Mouse (Mus musculus) cerebellum, adult 2 months (tissue): ENCODE measurements at regions not wholly inside any gene's neighbourhood (a gene's known extent, or its start where the extent isn't known, plus 50 kb on each side); places are given as distances from the start of the nearest gene placed in this dataset.

ENCODE experiments used
- DNase-seq, 2 experiments: peaks; one replicate each; pipeline ENCODE4 v3.0.0; 2021
- H3K27ac ChIP-seq: fragments of 200-500 bp; 2 replicates; pipeline ENCODE4 v1.5.1; 2012; ENCODE audit warnings: low read length, control low read depth, inconsistent platforms; ENCODE audit not compliant: insufficient read depth
- H3K27me3 ChIP-seq: fragments of 200-500 bp; 2 replicates; pipeline ENCODE4 v1.6.1; 2012; ENCODE audit warnings: inconsistent platforms, mild to moderate bottlenecking, low read length, moderate library complexity; ENCODE audit not compliant: control insufficient read depth, insufficient read depth
- H3K4me1 ChIP-seq: fragments of 200-500 bp; 2 replicates; pipeline ENCODE4 v1.6.1; 2011; ENCODE audit warnings: low read length; ENCODE audit not compliant: control insufficient read depth, insufficient read depth
- H3K4me3 ChIP-seq: fragments of 200-500 bp; replicated peaks from 2 replicates; pipeline ENCODE3; 2011; ENCODE audit warnings: mild to moderate bottlenecking, low read depth, low read length, control low read depth; ENCODE audit not compliant: insufficient read depth
- CTCF ChIP-seq: fragments of 200-500 bp; IDR thresholded peaks from 2 replicates; pipeline ENCODE4 v1.5.1; 2011; ENCODE audit warnings: low read depth, mild to moderate bottlenecking, control low read depth, low read length, moderate library complexity, borderline replicate concordance; ENCODE audit not compliant: insufficient read depth
- POLR2A ChIP-seq: fragments of 200-500 bp; IDR thresholded peaks from 2 replicates; pipeline ENCODE4 v1.6.1; 2011; ENCODE audit warnings: low read length, control low read depth, borderline replicate concordance; ENCODE audit not compliant: insufficient read depth
- WGBS: fragments of 180-500 bp; shearing (Covaris S2); methylation state at CpG from one replicate; pipeline ENCODE4 v1.1.7; 2018; 5-methylcytosine and 5-hydroxymethylcytosine counted together

GRCm38 (mm10) chr6:31835795-31836194, 214.3 kb upstream of the 1700012A03Rik start:
- no peaks in the 10 kb centered on the region for H3K27me3 ChIP-seq
- no peak for DNase-seq
- no peaks in the 10 kb centered on the region for H3K4me1 ChIP-seq
- no peak overlapping the region for H3K27ac ChIP-seq
- H3K4me3 ChIP-seq: no peak overlapping the region
- no peak for TF ChIP-seq CTCF
- TF ChIP-seq POLR2A: no peak

GRCm38 (mm10) chr6:31834503-31834902, 215.5 kb upstream of the 1700012A03Rik start:
- Histone ChIP-seq H3K4me1 (no peaks in the 10 kb centered on the region), H3K27me3 (no peaks in the 10 kb centered on the region), H3K4me3 (no peak overlapping the region), H3K27ac (no peak overlapping the region)
- 27% methylated on average over 4 of the region's 4 CpGs for WGBS
- no peak for DNase-seq
- TF ChIP-seq POLR2A: no peak
- no peak for TF ChIP-seq CTCF

GRCm38 (mm10) chr6:31830610-31831009, 219.4 kb upstream of the 1700012A03Rik start:
- H3K27me3 ChIP-seq: no peaks in the 10 kb centered on the region
- H3K4me3 ChIP-seq: no peak overlapping the region
- H3K27ac ChIP-seq: no peak overlapping the region
- no peak for TF ChIP-seq CTCF
- no peak for TF ChIP-seq POLR2A
- WGBS: 78% methylated on average over 11 of the region's 11 CpGs
- DNase-seq: no peak
- no peaks in the 10 kb centered on the region; the same call in 1 of the 2 replicates for H3K4me1 ChIP-seq

DNA sequence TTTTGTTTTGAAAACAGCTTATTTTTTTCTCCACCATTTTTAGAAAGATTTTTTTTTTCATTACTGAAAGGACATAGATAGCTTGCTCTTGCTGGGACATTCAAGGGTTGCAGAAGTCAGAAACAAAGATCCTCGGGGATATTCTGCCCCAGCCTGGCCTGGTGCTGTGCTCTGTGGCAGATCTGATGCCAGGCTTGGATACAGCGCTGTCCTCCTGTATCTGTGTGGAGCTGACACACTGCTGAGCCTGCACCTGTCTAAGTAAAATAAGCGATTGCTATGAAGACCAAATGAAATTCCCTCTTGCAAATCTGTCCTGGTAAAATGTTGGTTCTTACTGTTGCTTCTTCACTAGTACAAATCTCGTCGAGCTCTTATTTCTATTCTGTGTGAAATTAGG, 226.4 kb upstream of the 1700012A03Rik start:
- H3K27ac ChIP-seq: no peak overlapping the region
- H3K4me3 ChIP-seq: no peak overlapping the region
- H3K27me3 ChIP-seq: no peaks in the 10 kb centered on the region
- WGBS: 15% methylated on average over 5 of the region's 5 CpGs
- DNase-seq: peak; percentile 47 to 76
- H3K4me1 ChIP-seq: peaks cover 22% of the 10 kb centered on the region; the same call in 1 of the 2 replicates
- TF ChIP-seq POLR2A (no peak), CTCF (no peak)

DNA sequence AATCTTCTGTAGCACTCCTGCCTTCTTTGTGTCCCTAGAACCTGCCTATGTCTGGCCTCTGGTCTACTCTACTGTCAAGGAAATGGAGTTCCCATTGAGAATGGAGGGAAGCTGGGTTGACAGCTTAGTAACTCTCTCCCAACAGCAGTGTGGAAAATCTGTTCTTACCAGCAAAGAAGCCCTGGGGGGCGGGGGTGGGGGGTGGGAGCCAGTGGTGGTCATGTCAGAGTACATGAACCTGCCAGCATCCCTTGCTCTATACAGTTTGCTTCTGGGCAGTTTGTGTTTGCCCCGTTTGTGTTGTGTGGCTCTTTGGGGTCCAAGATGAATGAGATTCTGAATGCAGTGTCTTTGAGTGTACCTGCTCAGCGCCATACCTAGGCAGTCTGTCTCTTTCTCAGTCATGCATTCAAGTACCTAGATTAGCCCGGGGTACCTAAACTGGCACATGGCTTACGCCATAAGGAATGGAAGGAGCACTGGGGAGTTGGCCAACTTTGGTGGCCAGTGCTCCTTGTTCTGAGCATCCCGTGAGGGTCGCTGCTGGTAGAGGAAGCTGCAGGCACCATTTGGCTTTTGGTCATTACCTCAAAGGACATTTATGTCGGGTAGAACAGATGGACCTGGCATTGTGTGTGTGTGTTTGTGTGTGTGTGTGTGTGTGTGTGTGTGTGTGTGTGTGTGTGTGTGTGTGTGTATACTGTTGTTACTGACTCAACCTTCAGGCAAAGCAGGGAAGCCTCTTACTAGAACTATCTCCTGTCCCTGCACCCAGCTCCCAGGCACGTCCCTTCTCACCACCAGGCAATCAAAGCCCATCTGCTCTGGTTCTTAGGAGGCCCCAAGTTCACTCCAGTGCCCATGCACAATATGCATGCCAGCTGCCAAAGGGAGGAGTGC, 227.6 kb upstream of the 1700012A03Rik start:
- Histone ChIP-seq H3K4me3 (no peak overlapping the region), H3K27ac (no peak overlapping the region), H3K27me3 (no peaks in the 10 kb centered on the region), H3K4me1 (peaks cover 22% of the 10 kb centered on the region; the same call in 1 of the 2 replicates)
- 27% methylated on average over 9 of the region's 9 CpGs for WGBS
- TF ChIP-seq CTCF: no peak
- TF ChIP-seq POLR2A: no peak
- DNase-seq: peak; percentile 44 to 50

- DNase-seq: peak in 1 of 2 experiments; percentile 16
- Histone ChIP-seq H3K27ac (no peak overlapping the region), H3K4me1 (peaks cover 22% of the 10 kb centered on the region; the same call in 1 of the 2 replicates), H3K27me3 (no peaks in the 10 kb centered on the region), H3K4me3 (no peak overlapping the region)
- 75% methylated on average over 7 of the region's 7 CpGs for WGBS
- TF ChIP-seq POLR2A: no peak
- no peak for TF ChIP-seq CTCF
Measured at GRCm38 (mm10) chr6:31821621-31822020, 228.4 kb upstream of the 1700012A03Rik start.

GRCm38 (mm10) chr6:31817640-31818039, 232.4 kb upstream of the 1700012A03Rik start:
- no peaks in the 10 kb centered on the region for H3K27me3 ChIP-seq

DNA sequence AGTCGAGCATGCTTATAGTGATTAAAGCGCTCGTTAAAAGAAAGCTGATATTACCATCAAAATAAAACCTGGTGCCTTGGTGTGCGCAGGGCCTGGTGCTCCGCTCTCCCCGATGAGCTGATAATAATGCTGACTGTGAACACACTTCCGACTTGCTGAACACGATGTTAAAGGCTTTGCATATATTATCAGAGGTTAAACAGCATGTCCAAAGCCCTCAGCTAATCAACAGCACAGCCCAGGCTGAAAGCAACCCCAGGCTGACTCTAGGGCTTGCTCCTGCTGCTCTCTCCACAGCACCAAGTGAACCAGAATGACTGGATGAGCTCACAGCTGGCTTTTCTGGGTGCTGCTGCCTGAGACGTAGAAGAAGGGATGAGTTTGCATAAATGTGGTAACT, 238.2 kb upstream of the 1700012A03Rik start:
- 76% methylated on average over 9 of the region's 9 CpGs for WGBS
- no peaks in the 10 kb centered on the region for H3K27me3 ChIP-seq
- TF ChIP-seq CTCF: no peak
- no peak overlapping the region for H3K27ac ChIP-seq
- no peak overlapping the region for H3K4me3 ChIP-seq
- peaks cover 23% of the 10 kb centered on the region for H3K4me1 ChIP-seq
- no peak for DNase-seq

More at GRCm38 (mm10) chr6:31817640-31818039, 232.4 kb upstream of the 1700012A03Rik start:
- 95% methylated on average over 1 of the region's 1 CpGs for WGBS
- DNase-seq: no peak
- Histone ChIP-seq H3K27ac (no peak overlapping the region), H3K4me1 (peaks cover 9% of the 10 kb centered on the region; the same call in 1 of the 2 replicates), H3K4me3 (no peak overlapping the region)
- TF ChIP-seq CTCF: no peak
